Mouse (Mus musculus) frontal cortex, adult (tissue): Measurements from ENCODE around the gene Hist1h2bh.
"Not testable (repeated sequence)": the region's sequence is repeated elsewhere in the genome, so short reads cannot be mapped to it uniquely, and the experiment has no call there.

Experiments
- ATAC-seq: cut with Nextera tagmentation; 2 replicates; pipeline ENCODE4 v1.9.2; 2017; ENCODE audit warnings: mild to moderate bottlenecking, moderate library complexity, mixed read lengths; ENCODE audit not compliant: low TSS enrichment

Gene Hist1h2bh

DNA sequence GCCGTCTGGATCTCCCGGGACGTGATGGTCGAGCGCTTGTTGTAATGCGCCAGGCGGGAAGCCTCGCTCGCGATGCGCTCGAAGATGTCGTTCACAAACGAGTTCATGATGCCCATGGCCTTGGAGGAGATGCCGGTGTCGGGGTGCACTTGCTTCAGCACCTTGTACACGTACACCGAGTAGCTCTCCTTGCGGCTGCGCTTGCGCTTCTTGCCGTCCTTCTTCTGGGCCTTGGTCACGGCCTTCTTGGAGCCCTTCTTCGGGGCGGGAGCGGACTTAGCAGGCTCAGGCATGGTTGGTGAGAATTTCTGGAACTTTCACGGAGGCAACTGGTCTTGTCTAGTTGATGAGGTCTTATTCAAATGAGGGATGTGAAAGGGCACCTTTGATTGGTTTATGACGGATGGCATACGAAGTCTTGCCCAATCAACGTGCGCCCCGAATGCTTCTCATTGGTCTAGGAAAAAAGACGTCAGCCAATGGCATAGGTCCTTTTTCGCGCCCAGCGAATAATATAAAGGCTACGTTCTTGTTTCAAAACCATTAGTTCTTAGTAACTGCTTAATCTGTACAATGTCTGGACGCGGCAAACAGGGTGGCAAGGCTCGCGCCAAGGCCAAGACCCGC is 30.8 kb upstream of the Hist1h2bh start, which contains the start of the genes Hist1h2bf and Hist1h2ad:
Gene Hist1h2bf (minus strand): TSS at position 299 of the 627 bp plus-strand sequence.
Gene Hist1h2ad (plus strand): TSS at position 484 of the 627 bp plus-strand sequence.
- peak; percentile 93 for ATAC-seq

DNA sequence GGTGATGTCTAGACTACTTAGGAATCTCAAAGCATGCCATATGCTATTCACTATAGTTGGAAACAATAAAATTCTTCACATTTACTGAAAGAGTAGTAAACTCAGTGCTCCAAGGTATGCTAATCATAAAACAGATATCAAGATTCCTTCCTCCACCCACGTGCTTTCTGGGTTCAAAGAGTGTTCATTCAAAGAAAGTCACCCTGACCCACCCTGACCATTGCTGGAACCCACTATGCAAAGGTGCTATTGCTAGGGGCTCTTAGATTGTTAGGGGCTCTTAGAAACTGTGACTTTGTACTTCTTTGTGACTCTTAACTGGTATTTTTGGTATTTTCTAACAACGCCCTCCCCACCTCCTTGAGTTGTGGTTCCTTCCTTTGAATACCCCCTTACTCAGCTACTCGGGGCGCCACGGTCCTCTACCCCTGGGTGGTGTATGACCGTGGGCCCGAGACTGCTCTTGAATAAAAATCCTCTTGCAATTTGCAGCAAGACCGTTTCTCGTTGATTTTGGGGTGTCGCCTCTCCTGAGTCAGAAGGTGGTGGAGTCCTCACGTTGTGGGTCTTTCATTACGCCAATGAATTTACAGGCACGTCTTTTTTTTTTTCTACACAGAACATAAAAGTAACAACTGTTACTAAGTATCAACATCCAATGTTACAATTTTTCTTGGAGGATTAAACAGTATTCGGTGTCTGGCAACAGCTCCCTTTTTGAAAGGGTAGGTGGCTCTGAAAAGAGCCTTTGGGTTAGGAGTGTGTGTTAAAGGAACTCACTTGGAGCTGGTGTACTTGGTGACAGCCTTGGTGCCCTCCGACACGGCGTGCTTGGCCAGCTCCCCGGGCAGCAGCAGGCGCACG is 30.1 kb upstream of the Hist1h2bh start:
- not testable (repeated sequence) for ATAC-seq

DNA sequence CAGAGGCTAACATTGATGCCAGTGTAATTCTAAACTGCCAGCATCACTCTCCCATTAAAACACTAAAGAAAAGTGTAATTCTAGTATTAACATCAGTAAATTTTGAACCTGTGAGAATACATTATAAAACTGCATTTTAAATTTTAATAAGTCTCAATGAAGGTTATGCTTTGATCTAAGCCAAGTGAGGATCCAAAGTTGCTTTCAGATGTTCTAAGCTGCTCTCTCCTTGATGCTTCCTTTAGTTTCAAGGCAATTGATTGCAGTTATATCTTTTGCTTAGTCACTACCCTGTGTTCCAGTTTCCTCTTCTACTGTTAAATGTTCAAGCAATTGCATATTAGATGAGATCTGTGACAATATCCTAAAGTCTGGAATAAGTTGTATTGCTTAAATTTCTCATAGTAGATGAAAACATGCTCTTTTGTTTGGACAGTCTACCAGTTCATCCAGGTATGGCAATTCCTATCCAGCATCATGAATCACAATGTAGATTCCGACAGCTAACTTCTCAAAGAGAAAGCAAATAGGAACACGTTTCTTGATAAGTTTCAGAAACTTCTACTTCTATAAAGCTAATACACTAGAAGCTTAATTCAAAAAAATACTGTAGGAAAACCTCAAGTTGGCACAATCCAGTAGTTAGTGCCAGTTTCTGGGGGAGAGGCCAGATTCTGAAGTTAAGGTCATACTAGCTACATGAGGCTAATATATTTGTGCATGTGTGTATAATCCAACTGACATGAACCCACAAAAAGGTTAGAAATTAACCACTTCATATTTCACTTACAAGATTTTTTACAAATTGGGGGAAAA is 29.2 kb upstream of the Hist1h2bh start:
- ATAC-seq: no peak

DNA sequence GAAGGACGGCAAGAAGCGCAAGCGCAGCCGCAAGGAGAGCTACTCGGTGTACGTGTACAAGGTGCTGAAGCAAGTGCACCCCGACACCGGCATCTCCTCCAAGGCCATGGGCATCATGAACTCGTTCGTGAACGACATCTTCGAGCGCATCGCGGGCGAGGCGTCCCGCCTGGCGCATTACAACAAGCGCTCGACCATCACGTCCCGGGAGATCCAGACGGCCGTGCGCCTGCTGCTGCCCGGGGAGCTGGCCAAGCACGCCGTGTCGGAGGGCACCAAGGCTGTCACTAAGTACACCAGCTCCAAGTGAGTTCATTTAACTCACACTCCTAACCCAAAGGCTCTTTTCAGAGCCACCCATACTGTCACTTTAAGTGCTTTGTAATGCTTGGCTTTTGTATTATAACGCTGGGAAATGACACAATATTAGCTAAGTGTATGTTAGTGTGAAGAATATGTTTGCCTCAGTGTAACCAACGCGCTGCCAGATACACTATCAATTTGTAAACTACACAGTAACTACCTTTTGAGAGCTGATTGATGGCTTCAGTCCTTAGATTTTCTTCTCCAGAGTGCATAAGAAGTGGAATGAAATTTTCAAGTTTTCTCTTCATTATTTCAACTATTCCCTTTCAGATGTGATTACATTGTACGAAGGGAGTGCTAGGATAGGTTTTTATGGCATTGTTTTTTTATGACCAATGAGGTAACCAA is 28.5 kb upstream of the Hist1h2bh start:
- not testable (repeated sequence) for ATAC-seq

- ATAC-seq: peak; percentile 96
These were observed 27.9 kb upstream of the Hist1h2bh start, which contains the start of the genes Hist1h2ae and Hist1h2bg for GRCm38 (mm10) chr13:23571022-23571503. Gene Hist1h2ae (minus strand): TSS chr13:23571220. Gene Hist1h2bg (plus strand): TSS chr13:23571396.

GRCm38 (mm10) chr13:23570261-23571021 is 27.2 kb upstream of the Hist1h2bh start:
- ATAC-seq: not testable (repeated sequence)

DNA sequence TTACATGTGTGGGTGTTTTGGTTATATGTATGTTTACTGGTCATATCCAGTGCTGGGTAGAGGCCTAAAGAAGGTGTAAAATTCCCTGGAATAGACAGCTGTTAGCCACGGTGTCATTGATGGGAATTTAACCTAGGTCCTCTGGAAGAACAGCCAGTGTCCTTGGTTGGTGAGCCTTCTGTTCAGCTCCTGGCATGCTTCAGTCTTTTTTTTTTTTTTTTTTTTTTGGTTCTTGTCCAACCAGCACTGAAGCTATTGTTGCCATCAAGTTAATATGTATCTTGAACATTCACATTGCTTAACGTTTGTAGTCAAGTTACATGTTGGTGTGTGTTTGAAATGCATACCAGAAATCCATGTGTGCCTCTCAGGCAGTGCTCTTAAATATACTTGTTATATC is 21.3 kb upstream of the Hist1h2bh start:
- ATAC-seq: no peak

GRCm38 (mm10) chr13:23562699-23563462 is 19.7 kb upstream of the Hist1h2bh start:
- peak; percentile 78 for ATAC-seq

- ATAC-seq: peak; percentile 92
These were observed 18.9 kb upstream of the Hist1h2bh start, which contains the start of gene Hist1h3e for GRCm38 (mm10) chr13:23561883-23562659. Gene Hist1h3e (minus strand): TSS chr13:23562369.

DNA sequence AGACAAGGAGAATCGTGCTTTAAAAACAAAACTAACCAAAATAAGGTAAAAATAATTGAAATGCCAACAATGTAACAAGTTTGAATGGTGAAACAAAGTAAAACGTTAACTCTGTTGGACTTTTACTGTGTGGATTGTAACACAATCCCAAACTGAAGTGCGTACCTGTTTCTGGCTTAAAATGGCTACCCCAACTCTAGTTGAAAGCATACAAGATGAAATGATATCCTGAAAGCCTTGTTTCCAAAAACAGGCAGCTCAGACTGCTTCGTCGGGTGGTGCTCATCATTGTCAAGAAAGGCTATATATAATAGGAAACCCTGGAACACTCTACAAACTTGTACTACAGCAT is 18.3 kb upstream of the Hist1h2bh start:
- ATAC-seq: not testable (repeated sequence)

- not testable (repeated sequence) for ATAC-seq
These were observed 17.5 kb upstream of the Hist1h2bh start for GRCm38 (mm10) chr13:23560699-23561098.

GRCm38 (mm10) chr13:23556906-23557305 is 13.7 kb upstream of the Hist1h2bh start:
- ATAC-seq: no peak

GRCm38 (mm10) chr13:23555839-23556416 is 12.7 kb upstream of the Hist1h2bh start:
- ATAC-seq: peak; percentile 86

DNA sequence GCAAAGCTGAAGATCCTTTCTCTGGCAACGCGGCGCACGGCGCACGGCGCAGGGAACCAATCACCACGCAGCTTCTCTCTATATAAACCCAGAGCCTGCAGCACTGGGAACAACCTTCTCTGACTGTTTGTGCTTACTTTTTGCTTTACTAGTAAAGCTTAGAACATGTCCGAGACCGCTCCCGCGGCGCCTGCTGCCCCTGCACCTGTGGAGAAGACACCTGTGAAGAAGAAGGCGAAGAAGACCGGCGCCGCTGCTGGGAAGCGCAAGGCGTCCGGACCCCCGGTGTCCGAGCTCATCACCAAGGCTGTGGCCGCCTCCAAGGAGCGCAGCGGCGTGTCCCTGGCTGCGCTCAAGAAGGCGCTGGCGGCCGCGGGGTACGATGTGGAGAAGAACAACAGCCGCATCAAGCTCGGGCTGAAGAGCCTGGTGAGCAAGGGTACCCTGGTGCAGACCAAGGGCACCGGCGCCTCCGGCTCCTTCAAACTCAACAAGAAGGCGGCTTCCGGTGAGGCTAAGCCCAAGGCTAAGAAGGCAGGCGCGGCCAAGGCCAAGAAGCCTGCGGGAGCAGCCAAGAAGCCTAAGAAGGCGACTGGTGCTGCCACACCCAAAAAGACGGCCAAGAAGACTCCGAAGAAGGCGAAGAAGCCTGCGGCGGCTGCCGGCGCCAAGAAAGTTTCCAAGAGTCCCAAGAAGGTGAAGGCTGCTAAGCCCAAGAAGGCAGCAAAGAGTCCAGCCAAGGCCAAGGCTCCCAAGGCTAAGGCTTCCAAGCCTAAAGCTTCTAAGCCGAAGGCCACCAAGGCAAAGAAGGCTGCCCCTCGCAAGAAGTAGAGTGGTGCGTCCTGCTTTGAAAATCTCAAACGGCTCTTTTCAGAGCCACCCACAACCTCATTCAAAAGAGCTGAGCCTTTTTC is 12.0 kb upstream of the Hist1h2bh start:
- ATAC-seq: peak; percentile 71

DNA sequence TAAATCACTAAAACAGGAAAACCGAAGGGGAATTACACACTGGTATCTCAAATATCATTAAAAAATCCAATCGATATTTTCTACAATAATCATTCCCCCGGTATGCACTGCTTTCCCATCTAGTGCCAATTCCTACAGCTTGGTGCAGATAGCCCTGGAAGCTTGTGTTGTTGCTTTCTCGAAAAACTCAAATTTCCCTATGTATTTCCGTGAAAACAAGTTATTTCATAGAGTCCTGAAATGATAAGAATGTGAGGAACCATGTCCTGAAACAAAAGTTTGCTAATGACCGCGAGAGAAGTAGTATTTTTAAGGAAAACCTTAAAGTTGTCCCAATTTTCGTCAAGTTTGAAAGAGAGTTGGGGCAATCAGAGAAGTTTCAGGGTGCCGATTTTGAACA is 11.2 kb upstream of the Hist1h2bh start:
- no peak for ATAC-seq

DNA sequence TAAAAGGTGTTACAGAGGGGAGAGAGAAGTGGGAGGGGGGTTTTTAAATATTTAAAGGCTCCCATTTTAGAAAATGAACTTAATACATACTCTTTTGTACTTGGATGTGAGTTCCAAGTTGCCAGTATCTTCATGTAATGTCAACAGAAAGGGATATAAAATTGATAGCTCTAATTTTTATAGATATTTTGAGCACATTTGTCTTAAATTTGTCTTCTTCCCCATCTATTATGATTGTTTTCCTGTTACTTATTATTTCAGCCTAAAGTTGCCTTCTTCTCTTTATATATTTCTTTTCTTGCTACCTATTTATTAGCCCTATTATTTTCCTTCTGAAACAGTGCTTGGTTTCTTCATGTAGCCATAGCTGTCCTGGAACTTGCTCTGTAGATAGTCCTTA is 9.8 kb upstream of the Hist1h2bh start, which contains the start of gene Hist1h1d:
Gene Hist1h1d (plus strand): TSS at position 301 of the 400 bp plus-strand sequence.
- no peak for ATAC-seq
